Mouse (Mus musculus): ENCODE measurements around the gene Slc6a20a. TPM values are rescaled to one million over a fixed set of nuclear protein-coding genes. Genes with fewer than 3 reads are reported as not detected.

The Slc6a20a gene
- polyA plus RNA-seq, 1 experiment from 2014 or later, result 0.12 TPM

Other genes with a start within 250 kb of the Slc6a20a start
- gene Limd1, start 200.2 kb downstream of the Slc6a20a start, polyA plus RNA-seq (2014; fragmentation: Nextera tagmentation; extraction: Ambion mirVana), result 48.1 and 52.4 TPM in 2 replicates
- gene Sacm1l, start 149.1 kb downstream of the Slc6a20a start, polyA plus RNA-seq (2014; fragmentation: Nextera tagmentation; extraction: Ambion mirVana), result 52.4 and 56.3 TPM in 2 replicates
- 0.08 and 0.20 TPM in 2 replicates for gene Slc6a20b, start 46.3 kb downstream of the Slc6a20a start, polyA plus RNA-seq (2014; fragmentation: Nextera tagmentation; extraction: Ambion mirVana)
- 0.08 TPM in 1 of 2 replicates, not detected in the other for gene Ccr9, start 446 bp downstream of the Slc6a20a start, polyA plus RNA-seq (2014; fragmentation: Nextera tagmentation; extraction: Ambion mirVana)
- gene Lztfl1, start 38.8 kb upstream of the Slc6a20a start, polyA plus RNA-seq (2014; fragmentation: Nextera tagmentation; extraction: Ambion mirVana), result 46.6 and 52.5 TPM in 2 replicates
- 0.24 TPM in 1 of 2 replicates, not detected in the other for gene Cxcr6, start 127.6 kb upstream of the Slc6a20a start, polyA plus RNA-seq (2014; fragmentation: Nextera tagmentation; extraction: Ambion mirVana)
- 6.2 and 6.7 TPM in 2 replicates for gene Fyco1, start 173.0 kb upstream of the Slc6a20a start, polyA plus RNA-seq (2014; fragmentation: Nextera tagmentation; extraction: Ambion mirVana)
- gene Xcr1, start 183.1 kb upstream of the Slc6a20a start, polyA plus RNA-seq (2014; fragmentation: Nextera tagmentation; extraction: Ambion mirVana), result not detected in 2 replicates

Measured in neural tube, embryonic 11.5 days (tissue).